Mouse (Mus musculus): ENCODE measurements around the gene Slc29a3.

Slc29a3 gene

GRCm38 (mm10) chr10:60668591-60668990 is 84.0 kb downstream of the Slc29a3 start:
- no peak for DNase-seq (ENCODE audit: low spot score)
